Mouse (Mus musculus) adrenal gland, adult 18-20 months (tissue): ENCODE measurements around the gene Hoxa4. TPM values are rescaled to one million over a fixed set of nuclear protein-coding genes. Genes with fewer than 3 reads are reported as not detected.

Experiments
- DNase-seq, 2 experiments: peaks; one replicate each; pipeline ENCODE4 v3.0.0; 2021 to 2022; ENCODE audit warnings: low spot score in 2 of 2
- long read RNA-seq, 2 experiments: library from polyadenylated mRNA; stranded (forward); transcript quantifications; one replicate each; pipeline ENCODE4 v2.0.0; 2021
- total RNA-seq, 2 experiments: library from RNA; stranded (reverse); gene quantifications; 1 replicate in 1 of 2; 2 replicates in 1 of 2; pipeline ENCODE4 v1.2.3; 2021

Gene Hoxa4
- total RNA-seq: 1 to 10 TPM; 1.8 to 3.1 TPM
- long read RNA-seq, experiment 1: 0 reads
- long read RNA-seq, experiment 2, partial matches to known transcripts: 0 of 2 reads
- long read RNA-seq, experiment 2, other reads (novel, unspliced or antisense): 1 of 2 reads

GRCm38 (mm10) chr6:52190906-52191810 lies at the start of gene Hoxa4:
Hoxa4 (minus strand) TSS chr6:52191753.
- DNase-seq: peak; percentile 42 to 46

- DNase-seq: peak in 1 of 2 experiments; percentile 11
These were observed 49.6 kb upstream of the Hoxa4 start for GRCm38 (mm10) chr6:52241001-52241621.

GRCm38 (mm10) chr6:52240389-52241000 lies 48.9 kb upstream of the Hoxa4 start, which contains the start of gene Hoxa10:
Hoxa10 (minus strand) TSS chr6:52240854.
- DNase-seq: peak; percentile 71 to 78

- DNase-seq: peak in 1 of 2 experiments; percentile 15
These were observed 48.3 kb upstream of the Hoxa4 start for GRCm38 (mm10) chr6:52239625-52240388.

- DNase-seq: no peak
These were observed 47.4 kb upstream of the Hoxa4 start for GRCm38 (mm10) chr6:52238976-52239375.

- DNase-seq: peak in 1 of 2 experiments; percentile 10
These were observed 46.6 kb upstream of the Hoxa4 start for GRCm38 (mm10) chr6:52238155-52238545.

GRCm38 (mm10) chr6:52237346-52238154 lies 46.0 kb upstream of the Hoxa4 start:
- DNase-seq: peak in 1 of 2 experiments; percentile 10

GRCm38 (mm10) chr6:52236806-52237205 lies 45.3 kb upstream of the Hoxa4 start:
- no peak for DNase-seq

- DNase-seq: no peak
These were observed 44.3 kb upstream of the Hoxa4 start for GRCm38 (mm10) chr6:52235866-52236265.

- DNase-seq: no peak
These were observed 43.7 kb upstream of the Hoxa4 start for GRCm38 (mm10) chr6:52235267-52235666.

- DNase-seq: peak in 1 of 2 experiments; percentile 24
These were observed 43.0 kb upstream of the Hoxa4 start for GRCm38 (mm10) chr6:52234428-52235140.

- DNase-seq: peak in 1 of 2 experiments; percentile 27
These were observed 42.2 kb upstream of the Hoxa4 start for GRCm38 (mm10) chr6:52233546-52234427.

- peak in 1 of 2 experiments; percentile 18 for DNase-seq
These were observed 41.5 kb upstream of the Hoxa4 start for GRCm38 (mm10) chr6:52232984-52233545.

- DNase-seq: peak in 1 of 2 experiments; percentile 22
These were observed 41.0 kb upstream of the Hoxa4 start for GRCm38 (mm10) chr6:52232568-52232965.

- peak in 1 of 2 experiments; percentile 20 for DNase-seq
These were observed 40.5 kb upstream of the Hoxa4 start for GRCm38 (mm10) chr6:52231885-52232567.

- DNase-seq: no peak
These were observed 39.1 kb upstream of the Hoxa4 start, which contains the start of gene Hoxa9 for GRCm38 (mm10) chr6:52230516-52231165. Hoxa9 (minus strand) TSS chr6:52231089.
